In genomic region chr16:13730285-13731255, GRCm38 (mm10) we compare ENCODE assay signal across 8 mouse cellular contexts. TPM values are rescaled to one million over a fixed set of nuclear protein-coding genes. Genes with fewer than 3 reads are reported as not detected.
A peak's percentile ranks its signal among the peaks of the same experiment; 100 is the strongest.
DNase-seq lines count a peak whose midpoint lies in the region; ATAC-seq and TF ChIP-seq lines count a peak whose summit lies in the region.

Gene Pla2g10 (minus strand): TSS chr16:13730983.

- H3K36me3 ChIP-seq in lung, postnatal 0 days (ENCODE audit: insufficient read depth, low read length): no peaks in the 10 kb centered on the region
- H3K36me3 ChIP-seq in forebrain, embryonic 13.5 days (ENCODE audit: poor library complexity, severe bottlenecking): no peaks in the 10 kb centered on the region
- H3K36me3 ChIP-seq in liver, embryonic 11.5 days (ENCODE audit: control insufficient read depth, insufficient read depth, low read length): no peaks in the 10 kb centered on the region
- no peaks in the 10 kb centered on the region for H3K36me3 ChIP-seq in testis, adult 2 months (ENCODE audit: control insufficient read depth, insufficient read depth, low read length)

- no peak within 1 kb of the TSS for H3K9ac ChIP-seq in lung, postnatal 0 days (replicated peaks; ENCODE audit: low read depth)
- no peak within 1 kb of the TSS for H3K9ac ChIP-seq in forebrain, embryonic 13.5 days
- H3K9ac ChIP-seq in liver, embryonic 11.5 days (ENCODE audit: low read depth, low read length): no peak within 1 kb of the TSS

- ATAC-seq in lung, postnatal 0 days: no peak
- ATAC-seq in forebrain, embryonic 13.5 days: peak; percentile 43; the same call in 1 of the 2 replicates
- peak; percentile 77 for ATAC-seq in liver, embryonic 11.5 days (replicated peaks; ENCODE audit: low FRiP score)
- ATAC-seq in erythroid progenitor cell, adult 5-6 weeks (replicated peaks; ENCODE audit: low FRiP score, poor library complexity, severe bottlenecking): no peak

- H3K27me3 ChIP-seq in lung, postnatal 0 days (replicated peaks; ENCODE audit: insufficient read depth, low read length): no peaks in the 10 kb centered on the region
- H3K27me3 ChIP-seq in forebrain, embryonic 13.5 days: peaks cover 5% of the 10 kb centered on the region; the same call in 1 of the 2 replicates
- no peaks in the 10 kb centered on the region for H3K27me3 ChIP-seq in liver, embryonic 11.5 days (replicated peaks; ENCODE audit: control insufficient read depth, insufficient read depth, low read length)
- H3K27me3 ChIP-seq in testis, adult 2 months (ENCODE audit: control insufficient read depth, insufficient read depth, low read length): no peaks in the 10 kb centered on the region

- H3K4me1 ChIP-seq in lung, postnatal 0 days (ENCODE audit: insufficient read depth, low read depth, low read length): no peaks in the 10 kb centered on the region
- H3K4me1 ChIP-seq in forebrain, embryonic 13.5 days: no peaks in the 10 kb centered on the region
- peaks cover 6% of the 10 kb centered on the region; the same call in 1 of the 2 replicates for H3K4me1 ChIP-seq in liver, embryonic 11.5 days (replicated peaks; ENCODE audit: control insufficient read depth, insufficient read depth, low read length)
- H3K4me1 ChIP-seq in testis, adult 2 months (ENCODE audit: control insufficient read depth, insufficient read depth, low read length): peaks cover 6% of the 10 kb centered on the region; the same call in 1 of the 2 replicates

- TF ChIP-seq POLR2A in testis, adult 2 months (IDR thresholded peaks at IDR 0.05; ENCODE audit: control insufficient read depth, low read depth, low read length): peak; percentile 62; the same call in 1 of the 2 replicates

- 9% methylated on average over 26 of the region's 26 CpGs for WGBS in lung, postnatal 0 days
- 15% methylated on average over 26 of the region's 26 CpGs for WGBS in forebrain, embryonic 13.5 days
- 14% methylated on average over 26 of the region's 26 CpGs for WGBS in liver, embryonic 11.5 days

- DNase-seq in lung, postnatal 0 days (ENCODE audit: low spot score): no peak
- DNase-seq in lung, postnatal 10 days: no peak
- no peak for DNase-seq in liver, embryonic 11.5 days (ENCODE audit: low spot score)
- no peak for DNase-seq in frontal cortex, postnatal 10 days (ENCODE audit: low spot score in 2 of 2)
- DNase-seq in layer of hippocampus, adult 9-11 months: no peak

- H3K4me3 ChIP-seq in lung, postnatal 0 days (ENCODE audit: low read depth, low read length): no peak within 1 kb of the TSS
- no peak within 1 kb of the TSS for H3K4me3 ChIP-seq in forebrain, embryonic 13.5 days
- peak within 1 kb of the TSS; percentile 20; the same call in 1 of the 2 replicates for H3K4me3 ChIP-seq in liver, embryonic 11.5 days (ENCODE audit: low read depth, low read length)
- peak within 1 kb of the TSS; percentile 82 for H3K4me3 ChIP-seq in testis, adult 2 months (ENCODE audit: control insufficient read depth, low read depth, low read length)

- no peak for TF ChIP-seq CTCF in lung, postnatal 0 days (IDR thresholded peaks at IDR 0.05)
- no peak for TF ChIP-seq CTCF in testis, adult 2 months (IDR thresholded peaks at IDR 0.05; ENCODE audit: control insufficient read depth, insufficient read depth, insufficient replicate concordance, low read depth, low read length)

- no peak within 1 kb of the TSS for H3K27ac ChIP-seq in lung, postnatal 0 days (ENCODE audit: low read length)
- no peak within 1 kb of the TSS for H3K27ac ChIP-seq in forebrain, embryonic 13.5 days
- no peak within 1 kb of the TSS for H3K27ac ChIP-seq in liver, embryonic 11.5 days (ENCODE audit: low read depth, low read length)
- H3K27ac ChIP-seq in testis, adult 2 months (ENCODE audit: control insufficient read depth, insufficient read depth, low read depth, low read length): no peak within 1 kb of the TSS

- TF ChIP-seq EP300 in lung, postnatal 0 days (IDR thresholded peaks at IDR 0.05): no peak

- H3K9me3 ChIP-seq in lung, postnatal 0 days (ENCODE audit: low read length): no peaks in the 10 kb centered on the region
- H3K9me3 ChIP-seq in forebrain, embryonic 13.5 days (replicated peaks): no peaks in the 10 kb centered on the region
- H3K9me3 ChIP-seq in liver, embryonic 11.5 days (ENCODE audit: control insufficient read depth, low read length): no peaks in the 10 kb centered on the region

- H3K4me2 ChIP-seq in lung, postnatal 0 days (replicated peaks; ENCODE audit: low read depth, low read length): peak within 1 kb of the TSS; percentile 19; the same call in 1 of the 2 replicates
- peak within 1 kb of the TSS; percentile 42 for H3K4me2 ChIP-seq in forebrain, embryonic 13.5 days
- peak within 1 kb of the TSS; percentile 59 for H3K4me2 ChIP-seq in liver, embryonic 11.5 days

RNA-seq across cellular contexts. Expression of gene Pla2g10, which starts in this region (rescaled TPM):
- 1.5 and 1.7 TPM in 2 replicates for polyA plus RNA-seq in lung, postnatal 0 days (2015; fragmentation: Nextera tagmentation; extraction: Ambion mirVana)
- polyA plus RNA-seq in forebrain, embryonic 13.5 days (2015; fragmentation: Nextera tagmentation; extraction: Ambion mirVana): 0.20 and 0.53 TPM in 2 replicates
- 0.48 and 1.2 TPM in 2 replicates for polyA plus RNA-seq in liver, embryonic 11.5 days (2014; fragmentation: Nextera tagmentation; extraction: Ambion mirVana)
- 176 and 193 TPM in 2 replicates for polyA plus RNA-seq in testis, adult 2 months (2012; rRNA removed)
- not detected in 2 replicates for total RNA-seq in erythroid progenitor cell, adult 5-6 weeks (2015; ENCODE audit: low replicate concordance)
- not detected in 2 replicates for total RNA-seq in erythroid progenitor cell, adult 5-6 weeks (2017; ENCODE audit: low replicate concordance)

Comparison
In these comparisons a context has a peak if more than half of its experiments do, and no peak if none do; other contexts are left out.
1. RNA of gene Pla2g10 (polyA plus RNA-seq): 176 to 193 TPM in testis, adult 2 months; 1.5 to 1.7 TPM in lung, postnatal 0 days, 0.20 to 0.53 TPM in forebrain, embryonic 13.5 days and 0.48 to 1.2 TPM in liver, embryonic 11.5 days; every median in the first group is over 10 times any median in the second.
2. Peak in ATAC-seq and H3K4me2 ChIP-seq in forebrain, embryonic 13.5 days; RNA of the gene not detected or under 1 TPM.
3. H3K4me3 ChIP-seq: peak in liver, embryonic 11.5 days (single experiment) and testis, adult 2 months (single experiment); none in lung, postnatal 0 days (single experiment) and forebrain, embryonic 13.5 days (single experiment).
4. Peak in every context shown above with its lines, with median percentiles within 50 percentile points of each other: H3K4me2 ChIP-seq.